Mouse (Mus musculus) thymus, adult 18-20 months (tissue): ENCODE measurements around the gene Lysmd1.
A peak's percentile ranks its signal among the peaks of the same experiment; 100 is the strongest.
"Not testable (repeated sequence)": the region's sequence is repeated elsewhere in the genome, so short reads cannot be mapped to it uniquely, and the experiment has no call there.

Source experiments
- DNase-seq, 2 experiments: peaks; one replicate each; pipeline ENCODE4 v3.0.0; 2022; ENCODE audit warnings: mixed read lengths in 2 of 2

The Lysmd1 gene

GRCm38 (mm10) chr3:95133680-95134101 lies at the start of gene Lysmd1, which contains the start of gene Scnm1:
TSS of gene Lysmd1 (plus strand) at chr3:95134088.
TSS of gene Scnm1 (minus strand) at chr3:95134011.
- DNase-seq = peak; percentile 85 to 92

GRCm38 (mm10) chr3:95088071-95088470 lies 45.8 kb upstream of the Lysmd1 start:
- DNase-seq = no peak

GRCm38 (mm10) chr3:95100854-95101253 lies 33.0 kb upstream of the Lysmd1 start:
- no peak for DNase-seq

GRCm38 (mm10) chr3:95105121-95105520 lies 28.8 kb upstream of the Lysmd1 start:
- DNase-seq = no peak

GRCm38 (mm10) chr3:95105586-95106337 lies 28.1 kb upstream of the Lysmd1 start:
- no peak for DNase-seq

- peak; percentile 95 to 97 for DNase-seq
Measured at GRCm38 (mm10) chr3:95106338-95107117, 27.4 kb upstream of the Lysmd1 start, which contains the start of gene Pip5k1a. TSS of gene Pip5k1a (minus strand) at chr3:95106930.

- not testable (repeated sequence) for DNase-seq
Measured at GRCm38 (mm10) chr3:95107308-95107707, 26.6 kb upstream of the Lysmd1 start.

- no peak for DNase-seq
Measured at GRCm38 (mm10) chr3:95107898-95108297, 26.0 kb upstream of the Lysmd1 start.

GRCm38 (mm10) chr3:95110911-95111726 lies 22.8 kb upstream of the Lysmd1 start, which contains the start of gene Vps72:
TSS of gene Vps72 (plus strand) at chr3:95111022.
- peak; percentile 82 to 87 for DNase-seq

- DNase-seq = no peak
Measured at GRCm38 (mm10) chr3:95112760-95113159, 21.1 kb upstream of the Lysmd1 start.

GRCm38 (mm10) chr3:95117751-95118150 lies 16.1 kb upstream of the Lysmd1 start:
- no peak for DNase-seq

- no peak for DNase-seq
Measured at GRCm38 (mm10) chr3:95121580-95121979, 12.3 kb upstream of the Lysmd1 start.

GRCm38 (mm10) chr3:95124246-95124645 lies 9.6 kb upstream of the Lysmd1 start, which contains the start of gene Tmod4:
TSS of gene Tmod4 (plus strand) at chr3:95124476.
- no peak for DNase-seq

GRCm38 (mm10) chr3:95124972-95125371 lies 8.9 kb upstream of the Lysmd1 start:
- no peak for DNase-seq

GRCm38 (mm10) chr3:95129226-95129651 lies 4.6 kb upstream of the Lysmd1 start:
- DNase-seq = no peak

GRCm38 (mm10) chr3:95130081-95130480 lies 3.8 kb upstream of the Lysmd1 start:
- no peak for DNase-seq

GRCm38 (mm10) chr3:95132389-95132788 lies 1.5 kb upstream of the Lysmd1 start:
- DNase-seq = not testable (repeated sequence)

- DNase-seq = no peak
Measured at GRCm38 (mm10) chr3:95133176-95133575, 712 bp upstream of the Lysmd1 start.

GRCm38 (mm10) chr3:95134133-95134532 lies 245 bp downstream of the Lysmd1 start:
- not testable (repeated sequence) for DNase-seq

GRCm38 (mm10) chr3:95135023-95135422 lies 1.1 kb downstream of the Lysmd1 start:
- peak; percentile 22 to 50 for DNase-seq

- DNase-seq = peak in 1 of 2 experiments; percentile 35
Measured at GRCm38 (mm10) chr3:95135433-95136052, 1.7 kb downstream of the Lysmd1 start.

- DNase-seq = no peak
Measured at GRCm38 (mm10) chr3:95136336-95136735, 2.4 kb downstream of the Lysmd1 start.
